Mouse (Mus musculus): ENCODE measurements around the gene Olfr894.
"Not testable (repeated sequence)": the region's sequence is repeated elsewhere in the genome, so short reads cannot be mapped to it uniquely, and the experiment has no call there.

Olfr894 gene

GRCm38 (mm10) chr9:38217755-38218154 lies at the start of gene Olfr894:
TSS of gene Olfr894 (plus strand) at chr9:38218055.
- DNase-seq (ENCODE audit: extremely low spot score, low spot score) = no peak

GRCm38 (mm10) chr9:38168341-38168740 lies 49.5 kb upstream of the Olfr894 start:
- not testable (repeated sequence) for DNase-seq (ENCODE audit: extremely low spot score, low spot score)

DNA sequence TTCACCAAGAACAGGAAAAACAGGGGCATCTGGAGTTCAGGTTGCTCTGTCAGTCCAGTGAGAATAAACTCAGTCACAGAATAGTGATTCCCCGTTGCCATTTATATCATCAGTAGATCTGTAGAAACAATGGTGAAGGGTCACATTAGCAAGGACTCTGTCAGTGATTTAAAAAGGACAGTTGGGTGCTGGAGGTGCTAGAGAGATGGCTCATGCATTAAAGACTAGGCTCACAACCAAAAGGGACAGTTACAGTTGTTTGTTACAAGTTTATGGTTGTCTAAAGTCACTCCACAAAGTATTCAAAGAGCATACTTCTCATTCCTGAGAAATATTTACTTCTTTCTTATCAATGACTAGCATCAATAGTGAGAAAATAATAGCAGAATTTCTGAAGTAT lies 37.1 kb upstream of the Olfr894 start, which contains the start of gene Olfr891:
Gene Olfr891, minus strand, starts transcription at position 101 of the 400 bp plus-strand sequence.
- no peak for DNase-seq (ENCODE audit: extremely low spot score, low spot score)

DNA sequence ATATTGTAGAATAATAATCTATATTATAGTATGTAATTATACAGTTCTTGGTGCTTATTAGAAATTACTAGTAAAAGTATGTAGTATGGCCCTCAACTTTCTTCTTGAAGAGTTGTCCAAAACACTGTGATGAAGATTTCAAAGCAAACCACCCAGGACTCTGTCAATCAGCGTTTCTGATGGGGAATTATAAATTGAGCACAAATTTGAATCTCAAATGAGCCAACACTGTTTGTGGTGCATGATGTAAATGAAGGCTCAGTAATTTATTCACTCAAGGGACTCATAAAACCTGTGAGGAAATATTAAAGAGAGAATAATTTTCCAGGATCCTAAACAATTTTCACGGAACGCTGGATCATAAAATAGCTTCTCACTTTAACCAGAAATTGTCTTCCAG lies 9.8 kb upstream of the Olfr894 start, which contains the start of gene Olfr893:
Gene Olfr893, plus strand, starts transcription at position 301 of the 400 bp plus-strand sequence.
- no peak for DNase-seq (ENCODE audit: extremely low spot score, low spot score)

- DNase-seq (ENCODE audit: extremely low spot score, low spot score) = no peak
Observed at GRCm38 (mm10) chr9:38252474-38252873, 34.6 kb downstream of the Olfr894 start, which contains the start of gene Olfr143. TSS of gene Olfr143 (plus strand) at chr9:38252774.

DNA sequence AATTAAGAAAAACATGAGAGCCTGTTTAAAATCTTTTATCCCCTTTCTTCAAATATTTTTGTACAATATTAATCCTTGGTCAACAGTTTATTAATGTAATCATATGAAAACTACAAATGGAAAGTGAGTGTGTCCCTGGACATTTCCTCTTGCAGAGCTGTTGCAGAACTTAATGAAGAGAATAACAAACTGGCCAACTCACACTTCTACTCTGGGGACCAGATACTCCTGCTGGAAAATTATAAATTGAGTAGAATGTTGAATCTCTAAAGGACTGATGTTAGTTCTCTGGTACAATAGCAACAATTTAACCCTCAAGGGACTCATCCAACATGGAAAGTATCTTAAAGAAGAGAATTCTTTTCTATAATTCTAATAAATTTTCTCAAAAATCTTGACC lies 49.7 kb downstream of the Olfr894 start, which contains the start of gene Olfr895:
Gene Olfr895, plus strand, starts transcription at position 301 of the 400 bp plus-strand sequence.
- DNase-seq (ENCODE audit: extremely low spot score, low spot score) = no peak

All from neural tube, embryonic 10.5 days (tissue).